Mouse (Mus musculus): ENCODE data around the gene Cfap57. TPM values are rescaled to one million over a fixed set of nuclear protein-coding genes. Genes with fewer than 3 reads are reported as not detected.

Gene Cfap57
- polyA plus RNA-seq, 1 experiment from 2014 or later: 0.81 TPM

DNA sequence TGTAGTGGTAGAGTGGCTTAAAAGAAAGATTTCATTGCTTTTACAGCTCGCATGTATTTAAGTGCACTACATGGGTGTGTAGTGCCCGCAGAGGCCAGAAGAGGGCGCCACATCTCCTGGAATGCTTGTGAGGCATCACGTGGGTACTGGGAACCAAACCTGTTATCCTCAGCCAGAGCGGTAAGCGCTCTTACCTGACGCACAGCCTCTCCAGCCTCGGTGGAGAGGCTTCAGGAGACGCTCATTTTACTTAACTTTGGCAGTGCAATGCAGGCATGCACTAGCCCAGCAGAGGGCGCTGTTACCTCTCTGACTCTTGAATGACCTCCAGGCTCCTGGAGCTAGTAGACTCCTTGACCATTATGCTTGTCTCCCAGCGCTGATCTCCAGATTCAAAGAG, 8.0 kb downstream of the Cfap57 start:
- Histone ChIP-seq H3K9me3 (replicated peaks; ENCODE audit: control insufficient read depth, low read length) (no peaks in the 10 kb centered on the region; the same call in 1 of the 2 replicates), H3K4me2 (ENCODE audit: low read length) (no peak overlapping the region), H3K27ac (ENCODE audit: low read depth, low read length) (no peak overlapping the region), H3K27me3 (replicated peaks; ENCODE audit: control insufficient read depth, insufficient read depth, low read length) (no peaks in the 10 kb centered on the region), H3K4me3 (ENCODE audit: low read depth, low read length) (no peak overlapping the region), H3K36me3 (ENCODE audit: control insufficient read depth, insufficient read depth, low read length) (no peaks in the 10 kb centered on the region), H3K4me1 (ENCODE audit: control insufficient read depth, insufficient read depth, low read length) (no peaks in the 10 kb centered on the region), H3K9ac (ENCODE audit: low read length) (no peak overlapping the region)
- WGBS: 25% methylated on average over 11 of the region's 11 CpGs
- no peak for ATAC-seq
- peak; percentile 7 for DNase-seq (ENCODE audit: low spot score)

DNA sequence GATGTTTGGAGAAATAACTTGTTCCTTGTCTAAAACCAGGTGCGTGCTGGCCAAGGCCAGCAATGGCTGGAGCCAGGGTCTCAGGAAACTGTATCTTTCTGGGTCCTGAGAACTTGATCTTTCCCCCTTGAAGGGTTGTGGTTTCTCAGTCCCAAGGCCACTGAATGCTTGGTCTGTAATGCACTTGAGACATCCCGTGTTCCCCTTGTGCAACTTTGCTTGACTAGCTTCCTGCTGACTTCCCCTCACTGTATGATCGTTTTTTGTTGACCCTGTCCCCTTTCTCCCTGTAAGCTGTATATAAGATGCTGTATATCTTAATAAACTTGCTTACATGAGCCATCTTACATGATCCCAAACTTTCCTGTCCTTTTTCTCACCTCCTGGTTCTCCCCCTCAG, 10.7 kb downstream of the Cfap57 start:
- DNase-seq (ENCODE audit: low spot score) (no peak), ATAC-seq (no peak)
- Histone ChIP-seq H3K27me3 (replicated peaks; ENCODE audit: control insufficient read depth, insufficient read depth, low read length) (no peaks in the 10 kb centered on the region), H3K4me3 (ENCODE audit: low read depth, low read length) (no peak overlapping the region), H3K4me2 (ENCODE audit: low read length) (no peak overlapping the region), H3K4me1 (ENCODE audit: control insufficient read depth, insufficient read depth, low read length) (no peaks in the 10 kb centered on the region), H3K9ac (ENCODE audit: low read length) (no peak overlapping the region), H3K27ac (ENCODE audit: low read depth, low read length) (no peak overlapping the region), H3K9me3 (replicated peaks; ENCODE audit: control insufficient read depth, low read length) (no peaks in the 10 kb centered on the region), H3K36me3 (ENCODE audit: control insufficient read depth, insufficient read depth, low read length) (no peaks in the 10 kb centered on the region)
- 72% methylated on average over 3 of the region's 3 CpGs for WGBS

DNA sequence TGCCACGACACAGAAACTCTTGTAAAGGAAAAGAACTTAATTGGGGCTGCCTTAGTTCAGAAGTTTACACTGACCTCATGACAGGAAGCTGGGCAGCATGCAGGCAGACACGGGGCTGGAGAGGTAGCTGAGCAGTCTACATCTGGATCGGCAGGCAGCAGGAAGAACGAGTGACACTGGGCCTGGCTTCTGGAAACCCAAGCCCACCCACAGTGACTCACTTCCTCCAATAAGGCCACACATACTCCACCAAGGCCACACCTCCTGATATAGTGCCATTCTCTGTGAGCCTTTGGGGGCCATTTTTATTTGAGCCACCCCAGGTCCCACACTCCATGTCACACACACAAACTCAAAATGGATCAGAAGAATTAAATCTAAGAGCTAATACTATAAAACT, 16.5 kb downstream of the Cfap57 start:
- H3K9ac ChIP-seq (ENCODE audit: low read length): no peak overlapping the region
- ATAC-seq (no peak), DNase-seq (ENCODE audit: low spot score) (no peak)
- H3K27me3 ChIP-seq (replicated peaks; ENCODE audit: control insufficient read depth, insufficient read depth, low read length): no peaks in the 10 kb centered on the region
- no peak overlapping the region for H3K27ac ChIP-seq (ENCODE audit: low read depth, low read length)
- no peaks in the 10 kb centered on the region for H3K36me3 ChIP-seq (ENCODE audit: control insufficient read depth, insufficient read depth, low read length)
- H3K4me1 ChIP-seq (ENCODE audit: control insufficient read depth, insufficient read depth, low read length): no peaks in the 10 kb centered on the region
- no peak overlapping the region for H3K4me3 ChIP-seq (ENCODE audit: low read depth, low read length)
- no peaks in the 10 kb centered on the region for H3K9me3 ChIP-seq (replicated peaks; ENCODE audit: control insufficient read depth, low read length)
- 77% methylated on average over 4 of the region's 4 CpGs for WGBS
- no peak overlapping the region for H3K4me2 ChIP-seq (ENCODE audit: low read length)

DNA sequence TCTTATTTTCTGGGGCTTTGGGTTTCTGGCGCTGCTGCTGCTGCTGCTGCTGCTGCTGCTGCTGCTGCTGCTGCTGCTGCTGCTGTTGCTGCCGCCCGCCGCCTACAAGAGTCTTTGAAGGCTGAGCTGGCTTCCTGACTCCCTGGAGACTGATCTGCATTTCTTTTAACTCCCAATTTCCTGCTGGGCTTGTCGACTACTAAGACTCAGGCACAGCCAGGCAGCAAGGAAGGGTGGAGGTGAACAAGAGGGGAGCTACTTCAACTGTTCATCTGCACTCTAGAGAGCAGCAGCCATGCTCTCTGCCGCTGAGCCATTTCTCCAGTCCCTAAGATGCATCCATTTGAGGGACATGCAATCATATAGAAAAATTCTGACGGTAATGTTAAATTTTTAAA, 30.8 kb downstream of the Cfap57 start:
- H3K4me2 ChIP-seq (ENCODE audit: low read length): no peak overlapping the region
- 9% methylated on average over 7 of the region's 7 CpGs for WGBS
- peak; percentile 32 for DNase-seq (ENCODE audit: low spot score)

DNA sequence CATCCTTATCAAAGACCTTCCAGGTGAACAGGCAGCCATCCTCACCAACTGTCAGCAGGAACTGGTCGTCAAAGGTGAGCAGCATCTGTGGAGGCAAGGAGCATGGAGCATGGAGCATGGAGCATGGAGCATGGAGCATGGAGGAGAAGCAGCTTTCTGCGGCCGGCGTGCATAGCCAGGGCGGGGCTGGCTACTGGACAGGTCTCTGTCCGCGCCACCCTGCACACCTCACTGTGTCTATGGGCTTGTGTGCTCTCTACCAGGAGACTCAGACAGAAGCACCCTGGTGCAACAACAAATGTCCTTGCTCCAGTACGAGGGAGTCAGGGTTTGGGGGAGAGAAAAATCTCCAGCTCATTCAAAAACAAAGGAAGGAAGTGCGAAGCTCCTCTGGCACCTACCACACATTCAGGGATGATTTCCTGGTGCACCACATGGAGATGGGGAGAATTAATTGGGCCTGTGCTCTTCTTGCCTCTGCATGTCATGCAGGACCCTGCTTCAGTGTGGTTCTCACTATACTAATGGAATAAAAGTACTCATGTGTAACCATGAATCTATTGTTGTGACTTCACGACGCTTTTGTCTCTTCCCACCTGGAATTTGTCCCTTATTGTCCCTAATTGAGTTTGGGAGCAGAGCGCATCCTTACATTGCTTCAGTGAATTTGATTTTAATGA, 31.4 kb downstream of the Cfap57 start:
- Histone ChIP-seq H3K27me3 (replicated peaks; ENCODE audit: control insufficient read depth, insufficient read depth, low read length) (no peaks in the 10 kb centered on the region), H3K9ac (ENCODE audit: low read length) (no peak overlapping the region; the same call in 1 of the 2 replicates), H3K4me2 (ENCODE audit: low read length) (no peak overlapping the region), H3K9me3 (replicated peaks; ENCODE audit: control insufficient read depth, low read length) (no peaks in the 10 kb centered on the region), H3K36me3 (ENCODE audit: control insufficient read depth, insufficient read depth, low read length) (no peaks in the 10 kb centered on the region), H3K27ac (ENCODE audit: low read depth, low read length) (peak overlapping the region; percentile 52; the same call in 1 of the 2 replicates), H3K4me3 (ENCODE audit: low read depth, low read length) (no peak overlapping the region), H3K4me1 (ENCODE audit: control insufficient read depth, insufficient read depth, low read length) (no peaks in the 10 kb centered on the region; the same call in 1 of the 2 replicates)
- WGBS: 58% methylated on average over 12 of the region's 12 CpGs
- no peak for ATAC-seq
- no peak for DNase-seq (ENCODE audit: low spot score)

More for the DNA sequence above, 30.8 kb downstream of the Cfap57 start:
- Histone ChIP-seq H3K9ac (ENCODE audit: low read length) (no peak overlapping the region), H3K27me3 (replicated peaks; ENCODE audit: control insufficient read depth, insufficient read depth, low read length) (no peaks in the 10 kb centered on the region), H3K9me3 (replicated peaks; ENCODE audit: control insufficient read depth, low read length) (no peaks in the 10 kb centered on the region), H3K4me1 (ENCODE audit: control insufficient read depth, insufficient read depth, low read length) (no peaks in the 10 kb centered on the region; the same call in 1 of the 2 replicates), H3K27ac (ENCODE audit: low read depth, low read length) (no peak overlapping the region), H3K4me3 (ENCODE audit: low read depth, low read length) (no peak overlapping the region), H3K36me3 (ENCODE audit: control insufficient read depth, insufficient read depth, low read length) (no peaks in the 10 kb centered on the region)
- 0 out of 2 replicates have a peak, but pooled peaks have one; percentile 32 for ATAC-seq

DNA sequence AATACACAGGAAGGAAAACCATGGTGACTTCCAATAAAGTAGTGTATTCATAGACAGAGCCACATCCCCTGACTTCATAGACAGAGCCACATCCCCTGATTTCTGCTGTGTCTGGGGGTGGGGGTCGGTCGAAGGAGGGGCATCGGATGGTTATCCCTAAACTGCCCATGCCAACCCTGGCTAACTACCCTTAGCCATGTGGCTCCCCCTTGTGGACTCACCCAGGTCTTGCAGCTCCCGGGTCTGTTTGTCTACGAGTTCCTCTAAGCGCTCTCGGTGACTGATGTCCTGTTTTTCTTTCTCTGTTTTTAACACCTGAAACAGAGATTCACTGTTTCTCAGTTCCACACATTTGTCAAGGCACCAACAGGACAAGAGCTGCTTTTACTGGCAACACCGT, 37.9 kb downstream of the Cfap57 start:
- no peaks in the 10 kb centered on the region; the same call in 1 of the 2 replicates for H3K4me1 ChIP-seq (ENCODE audit: control insufficient read depth, insufficient read depth, low read length)
- WGBS: 95% methylated on average over 8 of the region's 8 CpGs
- no peaks in the 10 kb centered on the region for H3K9me3 ChIP-seq (replicated peaks; ENCODE audit: control insufficient read depth, low read length)
- H3K4me3 ChIP-seq (ENCODE audit: low read depth, low read length): no peak overlapping the region
- ATAC-seq (no peak), DNase-seq (ENCODE audit: low spot score) (no peak)
- H3K27me3 ChIP-seq (replicated peaks; ENCODE audit: control insufficient read depth, insufficient read depth, low read length): no peaks in the 10 kb centered on the region
- H3K27ac ChIP-seq (ENCODE audit: low read depth, low read length): no peak overlapping the region
- no peak overlapping the region for H3K9ac ChIP-seq (ENCODE audit: low read length)
- no peak overlapping the region for H3K4me2 ChIP-seq (ENCODE audit: low read length)
- no peaks in the 10 kb centered on the region for H3K36me3 ChIP-seq (ENCODE audit: control insufficient read depth, insufficient read depth, low read length)

DNA sequence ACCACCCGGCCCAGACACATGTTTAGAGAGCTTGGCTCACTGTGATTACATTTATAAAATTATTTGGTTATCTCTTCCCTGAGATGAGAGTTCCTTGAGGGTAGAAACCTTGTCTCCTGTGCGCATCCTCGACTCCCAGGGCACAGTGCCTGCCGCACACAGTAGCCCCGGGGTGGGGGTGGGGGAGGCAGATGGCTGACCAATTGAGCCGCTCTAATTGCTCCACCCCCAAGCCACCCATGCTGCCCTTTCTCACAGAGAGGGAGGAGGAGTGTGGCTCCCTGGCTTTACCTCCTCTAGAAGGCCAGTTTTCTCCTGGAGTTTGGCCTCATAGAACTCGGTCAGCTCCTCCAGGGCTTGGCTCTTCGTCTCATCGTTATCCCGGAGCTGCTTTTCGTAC, 39.1 kb downstream of the Cfap57 start:
- H3K27ac ChIP-seq (ENCODE audit: low read depth, low read length): no peak overlapping the region
- no peak overlapping the region for H3K4me3 ChIP-seq (ENCODE audit: low read depth, low read length)
- no peak for DNase-seq (ENCODE audit: low spot score)
- WGBS: 33% methylated on average over 11 of the region's 11 CpGs
- no peaks in the 10 kb centered on the region for H3K27me3 ChIP-seq (replicated peaks; ENCODE audit: control insufficient read depth, insufficient read depth, low read length)
- no peak for ATAC-seq
- no peaks in the 10 kb centered on the region for H3K9me3 ChIP-seq (replicated peaks; ENCODE audit: control insufficient read depth, low read length)
- no peaks in the 10 kb centered on the region for H3K36me3 ChIP-seq (ENCODE audit: control insufficient read depth, insufficient read depth, low read length)
- no peak overlapping the region for H3K9ac ChIP-seq (ENCODE audit: low read length)
- H3K4me1 ChIP-seq (ENCODE audit: control insufficient read depth, insufficient read depth, low read length): no peaks in the 10 kb centered on the region
- H3K4me2 ChIP-seq (ENCODE audit: low read length): no peak overlapping the region

DNA sequence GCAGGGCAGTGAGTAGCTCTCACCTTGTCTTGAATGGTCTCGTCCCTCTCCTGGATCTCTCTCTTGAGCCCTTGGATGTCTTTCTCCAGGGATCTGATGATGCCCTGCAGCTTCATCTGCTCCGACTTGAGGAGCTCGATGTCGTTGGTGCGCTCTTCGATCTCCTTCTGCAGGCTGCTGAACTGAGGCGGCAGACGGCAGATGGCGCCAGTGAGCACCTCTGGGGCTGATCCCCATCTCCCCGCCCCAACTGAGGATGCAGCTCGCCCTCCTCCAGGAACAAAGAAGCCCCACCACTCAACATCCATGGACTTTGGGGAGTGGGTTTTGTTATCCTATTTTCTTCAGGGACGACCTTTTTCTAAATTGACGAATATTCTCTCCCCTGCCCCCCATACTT, 41.3 kb downstream of the Cfap57 start:
- DNase-seq (ENCODE audit: low spot score) (peak; percentile 17), ATAC-seq (no peak)
- Histone ChIP-seq H3K4me2 (ENCODE audit: low read length) (no peak overlapping the region), H3K4me1 (ENCODE audit: control insufficient read depth, insufficient read depth, low read length) (no peaks in the 10 kb centered on the region), H3K4me3 (ENCODE audit: low read depth, low read length) (no peak overlapping the region), H3K9ac (ENCODE audit: low read length) (no peak overlapping the region), H3K27ac (ENCODE audit: low read depth, low read length) (no peak overlapping the region), H3K27me3 (replicated peaks; ENCODE audit: control insufficient read depth, insufficient read depth, low read length) (no peaks in the 10 kb centered on the region), H3K9me3 (replicated peaks; ENCODE audit: control insufficient read depth, low read length) (no peaks in the 10 kb centered on the region), H3K36me3 (ENCODE audit: control insufficient read depth, insufficient read depth, low read length) (no peaks in the 10 kb centered on the region)
- WGBS: 49% methylated on average over 13 of the region's 13 CpGs

DNA sequence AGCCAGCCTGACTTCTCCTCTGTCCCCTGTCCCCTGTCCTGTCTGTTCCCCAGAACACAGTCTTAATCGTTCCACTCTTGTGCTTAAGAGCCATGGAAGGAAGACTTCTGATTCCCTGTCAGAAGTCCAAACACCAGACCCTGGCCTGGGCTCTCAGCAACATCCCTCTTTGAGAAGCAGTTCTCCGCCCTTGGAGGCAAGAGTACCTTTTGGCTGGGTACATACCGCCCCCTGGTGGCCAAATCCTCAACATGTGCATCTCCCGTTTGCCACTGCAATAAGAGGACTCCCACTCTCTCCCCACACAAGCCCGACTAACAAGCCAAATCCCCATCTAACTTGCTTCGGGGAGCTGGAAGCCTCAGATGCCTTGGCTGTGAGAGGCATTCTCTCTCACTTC, 44.5 kb downstream of the Cfap57 start:
- Histone ChIP-seq H3K27ac (ENCODE audit: low read depth, low read length) (no peak overlapping the region), H3K4me2 (ENCODE audit: low read length) (no peak overlapping the region), H3K36me3 (ENCODE audit: control insufficient read depth, insufficient read depth, low read length) (no peaks in the 10 kb centered on the region), H3K4me3 (ENCODE audit: low read depth, low read length) (no peak overlapping the region), H3K9me3 (replicated peaks; ENCODE audit: control insufficient read depth, low read length) (no peaks in the 10 kb centered on the region), H3K9ac (ENCODE audit: low read length) (no peak overlapping the region), H3K27me3 (replicated peaks; ENCODE audit: control insufficient read depth, insufficient read depth, low read length) (no peaks in the 10 kb centered on the region), H3K4me1 (ENCODE audit: control insufficient read depth, insufficient read depth, low read length) (no peaks in the 10 kb centered on the region)
- WGBS: 9% methylated on average over 6 of the region's 6 CpGs
- ATAC-seq (0 out of 2 replicates have a peak, but pooled peaks have one; percentile 48), DNase-seq (ENCODE audit: low spot score) (peak; percentile 89)
